Mouse (Mus musculus) kidney, adult 2 months (tissue): ENCODE measurements around the gene Olfr166. TPM values are rescaled to one million over a fixed set of nuclear protein-coding genes. Genes with fewer than 3 reads are reported as not detected.
"Not testable (repeated sequence)": the region's sequence is repeated elsewhere in the genome, so short reads cannot be mapped to it uniquely, and the experiment has no call there.

Experiments
- DNase-seq: peaks from one replicate; pipeline ENCODE4 v3.0.0; 2021
- H3K27ac ChIP-seq: fragments of 200-500 bp; 2 replicates; pipeline ENCODE4 v1.5.1; 2012; ENCODE audit warnings: low read depth, low read length, control low read depth, inconsistent platforms; ENCODE audit not compliant: insufficient read depth
- H3K27me3 ChIP-seq: fragments of 200-500 bp; replicated peaks from 2 replicates; pipeline ENCODE4 v1.6.1; 2012; ENCODE audit warnings: mild to moderate bottlenecking, moderate library complexity, low read length, inconsistent platforms; ENCODE audit not compliant: control insufficient read depth, insufficient read depth
- H3K36me3 ChIP-seq: fragments of 200-500 bp; 2 replicates; pipeline ENCODE4 v1.6.1; 2012; ENCODE audit warnings: mild to moderate bottlenecking, moderate library complexity, low read length, inconsistent platforms; ENCODE audit not compliant: control insufficient read depth, insufficient read depth
- H3K4me1 ChIP-seq: fragments of 200-500 bp; 2 replicates; pipeline ENCODE4 v1.6.1; 2011; ENCODE audit warnings: low read length; ENCODE audit not compliant: control insufficient read depth, insufficient read depth
- H3K4me3 ChIP-seq: fragments of 200-500 bp; 2 replicates; pipeline ENCODE4 v1.5.1; 2011; ENCODE audit warnings: mild to moderate bottlenecking, low read depth, low read length, control low read depth; ENCODE audit not compliant: insufficient read depth
- CTCF ChIP-seq: fragments of 200-500 bp; conservative IDR thresholded peaks from 2 replicates; pipeline ENCODE4 v1.5.1; 2011; ENCODE audit warnings: low read depth, mild to moderate bottlenecking, control low read depth, low read length, moderate library complexity, mixed read lengths; ENCODE audit not compliant: insufficient read depth, insufficient read length
- POLR2A ChIP-seq: fragments of 200-500 bp; IDR thresholded peaks from one replicate; pipeline ENCODE4 v1.6.1; 2011; ENCODE audit warnings: low read depth, low read length, control low read depth
- WGBS: fragments of 180-500 bp; shearing (Covaris S2); methylation state at CpG from one replicate; pipeline ENCODE4 v1.1.7; 2018; 5-methylcytosine and 5-hydroxymethylcytosine counted together
- polyA plus RNA-seq: library from polyadenylated mRNA; depleted of rRNA; stranded (reverse); fragments of >200 nt; gene quantifications from 2 replicates; pipeline ENCODE4 v1.2.3, GENCODE M21; 2012; rRNA removed

The Olfr166 gene
- polyA plus RNA-seq, result not detected in 2 replicates

DNA sequence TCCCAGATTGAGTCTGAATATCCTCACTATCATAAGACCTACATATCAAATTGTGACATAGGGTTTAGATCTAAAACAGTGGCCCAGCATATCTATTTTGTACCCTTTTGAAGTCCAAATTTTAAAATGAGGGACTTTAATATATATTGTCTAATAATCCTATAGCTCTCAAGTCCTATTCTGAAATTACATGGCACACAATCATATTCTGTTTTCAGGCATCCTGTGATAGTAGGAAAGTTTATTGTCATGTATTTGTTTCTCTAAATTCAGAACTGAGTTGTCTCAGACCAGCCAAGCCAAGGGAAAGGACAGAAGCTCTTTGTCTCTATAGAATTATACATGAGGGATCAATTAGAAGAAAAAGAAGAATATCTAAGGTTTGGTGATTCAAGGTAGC, at the start of gene Olfr166:
Gene Olfr166 (plus strand): TSS at position 301 of the 400 bp plus-strand sequence.
- no peaks in the 10 kb centered on the region for H3K27me3 ChIP-seq
- TF ChIP-seq CTCF, result no peak
- no peak for TF ChIP-seq POLR2A
- H3K4me1 ChIP-seq, result no peaks in the 10 kb centered on the region
- no peak within 1 kb of the TSS for H3K4me3 ChIP-seq
- no peaks in the 10 kb centered on the region for H3K36me3 ChIP-seq
- no peak for DNase-seq
- no peak within 1 kb of the TSS for H3K27ac ChIP-seq

DNA sequence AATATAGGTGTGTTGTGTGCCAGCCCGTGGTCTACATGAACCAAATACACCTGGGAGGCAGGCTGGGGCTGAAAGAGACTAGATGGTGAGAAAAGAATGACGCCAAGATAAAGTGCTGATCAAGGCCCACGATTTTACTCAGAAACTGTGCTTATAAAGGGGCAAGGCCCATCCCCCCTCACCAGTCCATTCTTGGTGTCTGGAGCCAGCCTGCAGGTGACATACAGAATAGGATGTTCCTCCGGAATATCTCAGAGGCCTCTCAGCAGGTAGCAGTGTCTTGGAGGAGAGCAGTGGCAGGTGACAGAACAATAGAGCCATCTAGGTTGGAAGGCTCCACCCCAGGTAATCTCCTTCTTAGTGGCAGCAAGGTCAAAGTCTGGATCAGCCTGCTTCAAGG, 24.8 kb upstream of the Olfr166 start:
- not testable (repeated sequence) for DNase-seq, H3K4me3 ChIP-seq, H3K27me3 ChIP-seq, H3K4me1 ChIP-seq, H3K27ac ChIP-seq, H3K36me3 ChIP-seq
- WGBS, result 81% methylated on average over 4 of the region's 4 CpGs

DNA sequence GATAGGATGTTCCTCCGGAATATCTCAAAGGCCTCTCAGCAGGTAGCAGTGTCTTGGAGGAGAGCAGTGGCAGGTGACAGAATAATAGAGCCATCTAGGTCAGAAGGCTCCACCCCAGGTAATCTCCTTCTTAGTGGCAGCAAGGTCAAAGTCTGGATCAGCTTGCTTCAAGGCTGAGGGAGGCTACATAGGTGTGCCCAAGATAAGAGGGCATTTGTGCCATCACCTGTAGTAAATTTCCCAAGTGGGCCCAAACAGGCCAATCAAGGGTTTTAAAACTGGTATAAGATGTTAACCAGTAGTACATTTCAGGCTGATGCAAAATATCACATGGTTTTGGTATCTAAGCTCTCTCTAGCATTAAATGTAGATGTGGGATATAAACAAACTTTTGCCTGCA, 19.1 kb upstream of the Olfr166 start:
- WGBS, result 94% methylated on average over 1 of the region's 1 CpGs
- no peaks in the 10 kb centered on the region for H3K4me1 ChIP-seq
- no peak overlapping the region for H3K27ac ChIP-seq
- no peaks in the 10 kb centered on the region for H3K36me3 ChIP-seq
- TF ChIP-seq CTCF (no peak), POLR2A (no peak)
- H3K27me3 ChIP-seq, result no peaks in the 10 kb centered on the region
- DNase-seq, result no peak
- H3K4me3 ChIP-seq, result no peak overlapping the region

DNA sequence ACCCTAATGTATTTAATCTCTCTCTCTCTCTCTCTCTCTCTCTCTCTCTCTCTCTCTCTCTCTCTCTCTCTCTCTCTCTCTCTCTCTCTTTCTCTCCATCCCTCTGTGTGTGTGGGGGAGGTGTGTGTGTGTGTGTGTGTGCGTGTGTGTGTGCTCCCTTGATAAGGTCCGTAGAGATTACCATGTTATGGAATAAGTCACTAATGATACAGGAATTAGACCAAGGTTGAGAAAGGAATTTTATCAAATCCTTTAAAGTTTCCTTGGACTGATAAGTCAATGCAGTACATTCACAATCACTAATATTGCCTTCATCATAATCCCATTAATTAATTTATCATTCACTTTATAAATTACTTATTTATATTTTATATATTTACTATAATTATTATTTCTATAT, 38.7 kb downstream of the Olfr166 start, which contains the start of gene Olfr167:
Gene Olfr167 (minus strand): TSS at position 101 of the 400 bp plus-strand sequence.
- H3K4me3 ChIP-seq, result no peak within 1 kb of the TSS
- no peaks in the 10 kb centered on the region for H3K36me3 ChIP-seq
- TF ChIP-seq POLR2A (no peak), CTCF (no peak)
- no peak within 1 kb of the TSS for H3K27ac ChIP-seq
- H3K4me1 ChIP-seq, result no peaks in the 10 kb centered on the region
- 100% methylated on average over 2 of the region's 2 CpGs for WGBS
- no peak for DNase-seq
- no peaks in the 10 kb centered on the region for H3K27me3 ChIP-seq

DNA sequence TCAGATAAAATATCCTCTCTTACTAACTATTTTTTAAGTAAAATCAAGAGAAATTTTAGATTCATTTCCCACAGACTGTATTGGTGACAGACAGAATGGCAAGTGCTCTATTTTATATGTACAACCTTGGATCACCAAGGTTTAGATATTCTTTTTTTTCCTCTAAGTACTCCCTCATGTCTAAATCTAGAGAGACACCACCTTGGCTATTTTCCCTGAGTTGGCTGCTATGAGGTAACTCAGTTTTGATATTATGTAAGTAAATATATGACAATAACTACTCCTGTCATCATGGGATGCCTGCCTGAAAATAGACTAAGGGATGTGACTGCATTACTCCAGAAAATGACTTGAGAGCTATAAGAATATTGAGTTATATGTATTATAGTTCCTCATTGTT, 52.0 kb downstream of the Olfr166 start, which contains the start of gene Olfr168:
Gene Olfr168 (minus strand): TSS at position 101 of the 400 bp plus-strand sequence.
- H3K4me3 ChIP-seq, result no peak within 1 kb of the TSS
- no peak within 1 kb of the TSS for H3K27ac ChIP-seq
- H3K27me3 ChIP-seq, result no peaks in the 10 kb centered on the region
- TF ChIP-seq POLR2A, result no peak
- TF ChIP-seq CTCF, result no peak
- no peak for DNase-seq
- H3K36me3 ChIP-seq, result no peaks in the 10 kb centered on the region
- H3K4me1 ChIP-seq, result no peaks in the 10 kb centered on the region

Other genes starting within 250 kb of the Olfr166 start
- not detected in 2 replicates for gene Olfr164, start 169.6 kb upstream of the Olfr166 start, polyA plus RNA-seq
- gene Olfr165, start 60.6 kb upstream of the Olfr166 start, polyA plus RNA-seq, result not detected in 2 replicates
- gene Olfr167, start 38.6 kb downstream of the Olfr166 start, polyA plus RNA-seq, result not detected in 2 replicates
- gene Olfr168, start 51.9 kb downstream of the Olfr166 start, polyA plus RNA-seq, result not detected in 2 replicates
- not detected in 2 replicates for gene Olfr169, start 88.1 kb downstream of the Olfr166 start, polyA plus RNA-seq
- gene Olfr170, start 128.2 kb downstream of the Olfr166 start, polyA plus RNA-seq, result not detected in 2 replicates
- gene Olfr171, start 146.2 kb downstream of the Olfr166 start, polyA plus RNA-seq, result not detected in 2 replicates
- gene Lamp3, start 222.7 kb downstream of the Olfr166 start, polyA plus RNA-seq, result 0.03 TPM in 1 of 2 replicates, not detected in the other